7 mouse cellular contexts compared by ENCODE assay signal in genomic region chr9:99357561-99357920, GRCm38 (mm10). TPM values are rescaled to one million over a fixed set of nuclear protein-coding genes. Genes with fewer than 3 reads are reported as not detected.
DNase-seq lines count a peak whose midpoint lies in the region; ATAC-seq and TF ChIP-seq lines count a peak whose summit lies in the region.

No protein-coding gene starts in this region.

- DNase-seq in lung, postnatal 36 days: no peak
- DNase-seq in layer of hippocampus, adult 8-10 months (ENCODE audit: low spot score in 2 of 2): no peak
- no peak for DNase-seq in adrenal gland, postnatal 4 days (ENCODE audit: low spot score in 2 of 2)

- H3K4me1 ChIP-seq in lung, embryonic 15.5 days: peaks cover 12% of the 10 kb centered on the region
- H3K4me1 ChIP-seq in forebrain, embryonic 12.5 days: peaks cover 14% of the 10 kb centered on the region
- peaks cover 15% of the 10 kb centered on the region for H3K4me1 ChIP-seq in limb, embryonic 13.5 days
- peaks cover 11% of the 10 kb centered on the region for H3K4me1 ChIP-seq in small intestine, adult 2 months (ENCODE audit: control insufficient read depth, insufficient read depth, insufficient read length, low read length)

- no peaks in the 10 kb centered on the region for H3K36me3 ChIP-seq in lung, embryonic 15.5 days
- no peaks in the 10 kb centered on the region for H3K36me3 ChIP-seq in forebrain, embryonic 12.5 days (replicated peaks)
- H3K36me3 ChIP-seq in limb, embryonic 13.5 days: no peaks in the 10 kb centered on the region
- H3K36me3 ChIP-seq in small intestine, adult 2 months (ENCODE audit: control insufficient read depth, insufficient read depth, low read length): no peaks in the 10 kb centered on the region

- TF ChIP-seq CTCF in small intestine, adult 2 months (IDR thresholded peaks at IDR 0.05; ENCODE audit: extremely low read depth, insufficient read length, insufficient replicate concordance, low read depth, low read length): no peak

- H3K4me2 ChIP-seq in lung, embryonic 15.5 days: peak overlapping the region; percentile 83
- H3K4me2 ChIP-seq in forebrain, embryonic 12.5 days: peak overlapping the region; percentile 80
- H3K4me2 ChIP-seq in limb, embryonic 13.5 days (replicated peaks): peak overlapping the region; percentile 96

- 4% methylated on average over 19 of the region's 19 CpGs for WGBS in lung, embryonic 15.5 days
- WGBS in forebrain, embryonic 12.5 days: 4% methylated on average over 19 of the region's 19 CpGs
- WGBS in limb, embryonic 13.5 days: 5% methylated on average over 19 of the region's 19 CpGs
- 5% methylated on average over 19 of the region's 19 CpGs for WGBS in small intestine, adult 2 months

- peak; percentile 12; the same call in 1 of the 2 replicates for ATAC-seq in lung, embryonic 15.5 days (ENCODE audit: borderline replicate concordance, extremely low read depth, low FRiP score, low TSS enrichment)
- no peak for ATAC-seq in forebrain, embryonic 12.5 days (ENCODE audit: low FRiP score)
- ATAC-seq in limb, embryonic 13.5 days (ENCODE audit: low FRiP score, low read depth): no peak

- H3K4me3 ChIP-seq in lung, embryonic 15.5 days: peak overlapping the region; percentile 41
- peak overlapping the region; percentile 44 for H3K4me3 ChIP-seq in forebrain, embryonic 12.5 days (replicated peaks)
- peak overlapping the region; percentile 53 for H3K4me3 ChIP-seq in limb, embryonic 13.5 days
- peak overlapping the region; percentile 52 for H3K4me3 ChIP-seq in small intestine, adult 2 months (ENCODE audit: low read depth, low read length)

- H3K9me3 ChIP-seq in lung, embryonic 15.5 days: no peaks in the 10 kb centered on the region
- no peaks in the 10 kb centered on the region for H3K9me3 ChIP-seq in forebrain, embryonic 12.5 days
- H3K9me3 ChIP-seq in limb, embryonic 13.5 days: no peaks in the 10 kb centered on the region

- no peak overlapping the region for H3K27ac ChIP-seq in lung, embryonic 15.5 days
- H3K27ac ChIP-seq in forebrain, embryonic 12.5 days: no peak overlapping the region
- no peak overlapping the region for H3K27ac ChIP-seq in limb, embryonic 13.5 days
- no peak overlapping the region for H3K27ac ChIP-seq in small intestine, adult 2 months (ENCODE audit: insufficient read depth, low read depth, low read length)

- TF ChIP-seq POLR2A in small intestine, adult 2 months (IDR thresholded peaks at IDR 0.05; ENCODE audit: low read depth, low read length): no peak

- 0 out of 2 replicates have a peak overlapping the region, but pooled peaks have one; percentile 13 for H3K9ac ChIP-seq in lung, embryonic 15.5 days
- peak overlapping the region; percentile 42; the same call in 1 of the 2 replicates for H3K9ac ChIP-seq in forebrain, embryonic 12.5 days
- peak overlapping the region; percentile 61 for H3K9ac ChIP-seq in limb, embryonic 13.5 days

- peaks cover 53% of the 10 kb centered on the region for H3K27me3 ChIP-seq in lung, embryonic 15.5 days
- H3K27me3 ChIP-seq in forebrain, embryonic 12.5 days: peaks cover 55% of the 10 kb centered on the region
- peaks cover 74% of the 10 kb centered on the region for H3K27me3 ChIP-seq in limb, embryonic 13.5 days
- H3K27me3 ChIP-seq in small intestine, adult 2 months (ENCODE audit: control insufficient read depth, insufficient read depth, low read length): peaks cover 21% of the 10 kb centered on the region

RNA-seq across cellular contexts. Expression of gene Esyt3, which starts 0.8 kb away (rescaled TPM):
- polyA plus RNA-seq in lung, embryonic 15.5 days (2015; fragmentation: Nextera tagmentation; extraction: Ambion mirVana): 0.78 and 0.98 TPM in 2 replicates
- 0.22 and 0.26 TPM in 2 replicates for polyA plus RNA-seq in forebrain, embryonic 12.5 days (2016; fragmentation: Nextera tagmentation; extraction: Ambion mirVana)
- polyA plus RNA-seq in limb, embryonic 13.5 days (2015; fragmentation: Nextera tagmentation; extraction: Ambion mirVana): 0.45 and 0.60 TPM in 2 replicates
- polyA plus RNA-seq in small intestine, adult 2 months (2012; rRNA removed): 0.23 and 0.24 TPM in 2 replicates
- 1 to 10 TPM; 1.4 to 4.0 (median 2.6) TPM for total RNA-seq in layer of hippocampus, adult 8-10 months (2022)
- total RNA-seq in adrenal gland, postnatal 4 days (2021): 1 to 10 TPM in 1 of 2 experiments, under 1 TPM in 1; 0.59 to 1.2 TPM
